Mouse (Mus musculus) olfactory bulb, adult 2 months (tissue): Measurements from ENCODE around the gene Inip.

ENCODE experiments used
- CTCF ChIP-seq: fragments of 200-500 bp; IDR thresholded peaks from 2 replicates; pipeline ENCODE4 v1.5.1; 2012; ENCODE audit warnings: low read depth, mild to moderate bottlenecking, low read length, moderate library complexity; ENCODE audit not compliant: insufficient read depth
- POLR2A ChIP-seq: fragments of 200-500 bp; IDR thresholded peaks from 2 replicates; pipeline ENCODE4 v1.6.1; 2012; ENCODE audit warnings: mild to moderate bottlenecking, low read depth, low read length, moderate library complexity; ENCODE audit not compliant: insufficient read depth

DNA sequence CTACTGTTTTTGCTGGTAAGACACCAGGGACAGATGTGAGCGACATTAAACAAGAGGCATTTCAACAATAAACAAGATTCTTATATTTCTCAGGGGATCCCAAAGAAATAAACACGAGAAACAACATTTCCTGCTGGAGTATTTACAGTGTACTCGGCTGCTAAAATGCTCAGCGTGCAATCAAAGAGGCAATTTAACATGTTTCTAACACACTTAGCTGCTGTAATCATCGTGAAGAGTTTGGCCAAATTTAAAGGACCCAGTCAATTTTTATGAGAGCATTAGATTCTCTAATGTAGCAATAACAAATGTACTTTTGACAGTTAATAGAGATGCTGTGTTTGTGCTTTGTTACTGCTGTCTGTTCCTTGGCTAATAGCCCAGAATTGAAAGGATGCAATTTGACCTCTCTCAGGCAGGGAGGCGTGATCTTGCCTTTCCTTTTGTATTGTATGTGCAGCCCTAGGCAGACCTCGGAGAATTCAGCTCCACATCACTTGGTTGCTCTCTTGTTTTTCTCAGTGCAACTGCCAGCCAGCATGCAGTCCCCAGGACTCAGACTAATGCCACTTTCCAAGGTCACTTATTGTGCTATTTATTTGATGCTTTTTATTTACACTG lies 35.9 kb downstream of the Inip start:
- TF ChIP-seq CTCF: no peak
- TF ChIP-seq POLR2A: no peak
